Mouse (Mus musculus): ENCODE results near the gene Fam49a. TPM values are rescaled to one million over a fixed set of nuclear protein-coding genes. Genes with fewer than 3 reads are reported as not detected.
A peak's percentile ranks its signal among the peaks of the same experiment; 100 is the strongest.

Gene Fam49a
- polyA plus RNA-seq, 1 experiment = 1.6 TPM

DNA sequence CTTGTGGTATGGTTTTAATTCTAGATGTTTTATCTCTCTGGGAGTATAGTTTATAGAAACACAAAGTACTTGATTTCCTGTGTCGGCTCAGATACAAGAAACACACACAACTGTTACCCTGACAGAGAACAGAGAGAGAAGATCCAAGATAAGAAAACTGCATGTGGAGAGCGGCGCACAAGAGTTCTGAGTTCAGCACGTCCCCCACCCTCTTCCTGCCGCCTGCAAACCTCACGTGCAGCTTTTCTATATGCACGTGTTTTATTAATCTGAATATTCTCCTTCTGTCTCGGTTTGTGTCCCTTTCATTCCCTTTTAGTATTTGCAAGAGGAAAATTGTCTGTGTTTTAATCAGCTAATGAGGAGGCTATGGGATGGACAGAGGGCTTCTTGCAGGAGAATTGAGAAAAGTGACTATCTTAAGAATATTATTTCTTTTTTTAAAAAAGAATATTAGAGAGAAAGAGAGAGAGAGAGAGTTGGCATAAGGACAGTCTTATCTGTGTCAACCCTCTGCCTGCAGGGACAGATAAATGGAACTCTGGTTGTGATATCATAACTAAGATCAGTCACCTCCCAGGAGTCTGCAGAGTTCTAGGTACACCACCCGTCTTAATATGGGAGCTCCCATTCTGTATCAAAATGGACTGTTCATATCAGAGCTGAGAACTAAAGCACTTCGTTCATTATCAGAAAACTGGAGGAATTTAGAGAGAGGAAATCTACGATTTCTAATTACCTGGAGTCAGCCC is 111.3 kb downstream of the Fam49a start:
- Histone ChIP-seq H3K4me1 (no peaks in the 10 kb centered on the region), H3K4me3 (replicated peaks) (no peak overlapping the region), H3K36me3 (replicated peaks; ENCODE audit: low read length) (no peaks in the 10 kb centered on the region), H3K27me3 (replicated peaks) (no peaks in the 10 kb centered on the region), H3K9me3 (no peaks in the 10 kb centered on the region)
- TF ChIP-seq FLI1 (IDR thresholded peaks at IDR 0.05; ENCODE audit: low read length) = no peak
- no peak for TF ChIP-seq GATA1 (IDR thresholded peaks at IDR 0.05; ENCODE audit: borderline replicate concordance, low read length)

DNA sequence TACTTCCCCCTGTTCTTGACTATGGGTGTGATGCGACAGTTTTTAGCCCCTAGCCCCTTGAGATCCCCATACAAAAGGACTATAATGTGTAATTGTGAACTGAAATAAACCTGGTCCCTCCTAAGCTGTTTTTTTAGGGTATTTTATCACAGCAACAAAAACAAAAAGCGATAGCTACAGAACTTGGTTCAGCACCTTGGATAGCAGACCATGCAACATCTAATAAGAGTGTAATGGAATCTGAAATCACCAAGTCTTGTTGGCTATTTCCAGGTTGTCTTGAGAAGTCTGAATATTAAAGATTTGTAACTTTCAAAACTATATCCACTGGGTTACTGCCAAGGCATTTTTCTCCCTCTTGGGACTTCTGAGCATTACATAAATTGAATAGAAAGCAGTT is 117.1 kb downstream of the Fam49a start:
- no peaks in the 10 kb centered on the region for H3K27me3 ChIP-seq (replicated peaks)
- no peaks in the 10 kb centered on the region for H3K9me3 ChIP-seq
- TF ChIP-seq GATA1 (IDR thresholded peaks at IDR 0.05; ENCODE audit: borderline replicate concordance, low read length) (no peak), FLI1 (IDR thresholded peaks at IDR 0.05; ENCODE audit: low read length) (no peak)
- no peak overlapping the region for H3K4me3 ChIP-seq (replicated peaks)
- H3K4me1 ChIP-seq = no peaks in the 10 kb centered on the region
- H3K36me3 ChIP-seq (replicated peaks; ENCODE audit: low read length) = no peaks in the 10 kb centered on the region

DNA sequence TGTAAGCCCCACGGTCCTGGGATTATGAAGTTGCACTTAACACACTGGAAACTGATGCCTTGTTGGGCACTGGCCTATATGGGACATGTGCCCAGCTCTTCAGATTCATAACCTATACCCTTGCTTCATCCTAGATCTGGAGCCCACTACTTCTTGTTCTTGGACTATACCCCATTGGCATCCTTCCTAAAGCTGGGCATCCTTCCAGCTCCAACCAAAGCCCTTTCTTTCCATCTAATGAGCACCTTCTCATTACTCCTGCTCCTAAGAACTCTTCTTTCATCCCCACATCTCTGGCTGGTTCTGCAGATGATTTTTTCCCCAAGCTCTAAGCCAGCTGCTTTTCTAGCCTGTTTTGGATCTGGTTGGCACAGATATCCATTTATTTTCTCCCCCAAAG is 127.3 kb downstream of the Fam49a start:
- H3K27me3 ChIP-seq (replicated peaks) = no peaks in the 10 kb centered on the region
- H3K36me3 ChIP-seq (replicated peaks; ENCODE audit: low read length) = no peaks in the 10 kb centered on the region
- TF ChIP-seq GATA1 (IDR thresholded peaks at IDR 0.05; ENCODE audit: borderline replicate concordance, low read length) (no peak), FLI1 (IDR thresholded peaks at IDR 0.05; ENCODE audit: low read length) (no peak)
- H3K4me3 ChIP-seq (replicated peaks) = no peak overlapping the region
- H3K4me1 ChIP-seq = peaks cover 4% of the 10 kb centered on the region; the same call in 1 of the 2 replicates
- H3K9me3 ChIP-seq = no peaks in the 10 kb centered on the region

DNA sequence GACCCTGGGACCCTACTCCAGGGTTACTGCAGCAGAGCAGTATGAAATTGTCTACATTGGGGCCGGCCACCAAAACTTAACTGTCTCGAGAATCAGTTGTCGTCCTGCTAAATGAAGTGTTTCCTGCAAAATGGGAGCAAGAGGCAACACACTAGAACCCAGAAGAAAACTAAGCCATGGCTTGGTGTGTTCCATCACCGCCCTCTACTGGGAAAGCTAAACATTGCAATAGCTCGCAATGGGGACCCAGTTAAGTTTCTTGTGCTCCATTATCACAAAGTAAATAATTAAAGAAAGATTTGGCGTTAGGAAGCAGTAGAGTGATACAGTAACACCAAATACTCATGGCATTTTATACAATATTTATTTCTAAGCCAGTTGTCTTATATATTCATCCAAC is 134.3 kb downstream of the Fam49a start:
- Histone ChIP-seq H3K4me1 (peaks cover 5% of the 10 kb centered on the region), H3K4me3 (replicated peaks) (no peak overlapping the region), H3K9me3 (no peaks in the 10 kb centered on the region), H3K36me3 (replicated peaks; ENCODE audit: low read length) (no peaks in the 10 kb centered on the region), H3K27me3 (replicated peaks) (peaks cover 3% of the 10 kb centered on the region)
- TF ChIP-seq FLI1 (IDR thresholded peaks at IDR 0.05; ENCODE audit: low read length) (no peak), GATA1 (IDR thresholded peaks at IDR 0.05; ENCODE audit: borderline replicate concordance, low read length) (no peak)

DNA sequence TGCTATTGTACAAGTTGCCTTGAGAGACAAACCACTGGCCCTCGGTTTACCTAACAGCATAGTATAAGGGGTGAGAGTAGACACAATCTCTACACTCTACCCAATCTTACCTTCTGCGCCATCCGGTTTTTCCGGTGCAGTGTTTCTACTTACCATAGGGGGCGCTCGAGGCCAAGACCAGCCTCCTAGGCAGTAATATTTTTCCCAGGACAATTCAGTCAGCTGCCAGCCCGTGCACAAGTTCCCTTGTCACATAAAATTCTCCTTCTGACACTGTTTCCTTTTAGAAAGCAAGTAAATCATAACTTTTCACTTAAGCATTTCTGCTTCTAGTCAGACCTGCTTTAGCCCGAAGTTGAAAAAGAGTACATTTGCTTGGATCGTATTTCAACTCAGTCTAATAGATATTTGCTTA is 139.1 kb downstream of the Fam49a start:
- TF ChIP-seq GATA1 (IDR thresholded peaks at IDR 0.05; ENCODE audit: borderline replicate concordance, low read length) = no peak
- TF ChIP-seq FLI1 (IDR thresholded peaks at IDR 0.05; ENCODE audit: low read length) = no peak
- Histone ChIP-seq H3K27me3 (replicated peaks) (peaks cover 3% of the 10 kb centered on the region), H3K4me3 (replicated peaks) (no peak overlapping the region), H3K4me1 (peaks cover 30% of the 10 kb centered on the region), H3K36me3 (replicated peaks; ENCODE audit: low read length) (peaks cover 2% of the 10 kb centered on the region), H3K9me3 (no peaks in the 10 kb centered on the region)

DNA sequence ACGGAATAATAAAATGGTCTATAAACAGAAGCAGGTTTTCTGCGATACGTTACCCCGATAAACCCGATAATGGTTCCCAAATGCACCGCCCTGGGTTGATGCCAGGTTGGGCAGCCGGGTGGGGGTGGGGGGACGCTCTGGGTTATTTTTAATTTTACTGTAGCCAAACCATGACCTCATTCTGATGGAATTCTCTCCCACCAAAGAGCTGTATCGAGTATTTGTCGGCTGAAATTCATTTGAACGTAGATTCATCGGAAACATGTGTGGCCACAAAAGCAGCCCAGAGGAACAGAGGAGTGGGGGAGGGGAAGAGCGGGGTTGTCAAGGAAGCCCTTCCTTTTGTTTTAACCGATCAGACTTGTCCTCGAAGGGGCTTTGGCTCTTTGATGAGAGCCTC is 139.6 kb downstream of the Fam49a start:
- TF ChIP-seq GATA1 (IDR thresholded peaks at IDR 0.05; ENCODE audit: borderline replicate concordance, low read length) (no peak), FLI1 (IDR thresholded peaks at IDR 0.05; ENCODE audit: low read length) (no peak)
- H3K4me3 ChIP-seq (replicated peaks) = no peak overlapping the region
- peaks cover 30% of the 10 kb centered on the region for H3K4me1 ChIP-seq
- peaks cover 2% of the 10 kb centered on the region for H3K36me3 ChIP-seq (replicated peaks; ENCODE audit: low read length)
- H3K27me3 ChIP-seq (replicated peaks) = peaks cover 3% of the 10 kb centered on the region
- H3K9me3 ChIP-seq = no peaks in the 10 kb centered on the region

DNA sequence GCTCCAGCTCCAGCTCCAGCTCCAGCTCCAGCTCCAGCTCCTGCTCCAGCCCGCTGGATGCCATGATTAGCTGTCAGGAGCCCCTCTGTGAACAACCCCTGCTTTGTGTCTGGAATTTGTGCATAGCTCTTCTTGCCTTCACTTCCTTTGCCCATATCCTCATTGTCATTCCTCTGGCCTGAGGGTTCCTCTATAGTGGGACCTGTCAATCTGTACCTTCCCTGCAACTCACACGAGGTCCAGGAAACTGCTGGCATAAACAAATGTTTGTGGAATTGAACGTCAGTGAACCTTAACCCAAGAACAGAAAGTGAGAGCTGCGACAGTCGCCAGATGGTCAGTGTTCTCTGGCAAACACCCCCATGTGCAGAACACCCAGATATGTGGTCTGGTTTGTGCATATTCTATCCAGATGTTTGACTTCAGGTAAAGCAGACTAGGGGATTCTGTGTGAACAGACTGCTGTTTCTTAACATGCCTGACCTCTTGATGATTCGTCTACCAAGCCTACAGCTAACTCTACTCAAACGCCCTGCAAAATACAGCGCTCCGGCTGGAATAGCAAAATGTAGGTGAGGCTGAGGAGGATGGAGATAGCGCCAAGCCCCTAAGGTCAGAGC is 143.7 kb downstream of the Fam49a start:
- TF ChIP-seq GATA1 (IDR thresholded peaks at IDR 0.05; ENCODE audit: borderline replicate concordance, low read length) = no peak
- TF ChIP-seq FLI1 (IDR thresholded peaks at IDR 0.05; ENCODE audit: low read length) = no peak
- H3K4me1 ChIP-seq = peaks cover 34% of the 10 kb centered on the region
- H3K27me3 ChIP-seq (replicated peaks) = no peaks in the 10 kb centered on the region
- peaks cover 6% of the 10 kb centered on the region for H3K36me3 ChIP-seq (replicated peaks; ENCODE audit: low read length)
- H3K9me3 ChIP-seq = no peaks in the 10 kb centered on the region
- H3K4me3 ChIP-seq (replicated peaks) = no peak overlapping the region

DNA sequence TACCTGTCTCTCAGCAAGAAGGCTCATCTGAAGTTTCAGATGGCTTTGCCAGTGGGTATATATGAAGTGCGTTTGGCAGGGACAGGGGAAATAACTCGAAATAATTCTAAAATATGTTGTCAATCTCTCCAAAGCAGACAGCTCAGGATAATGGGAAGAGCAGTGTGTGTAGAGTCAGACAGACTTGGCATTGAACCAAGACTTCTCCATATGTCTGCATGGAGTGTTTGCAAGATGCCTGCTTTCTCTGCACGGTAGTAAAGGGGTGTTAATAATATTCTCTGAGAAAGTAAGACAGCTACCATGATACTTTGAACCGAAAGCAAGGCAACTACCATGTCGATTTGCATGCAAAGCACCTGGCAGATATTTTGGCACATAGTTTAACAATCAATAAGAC is 147.1 kb downstream of the Fam49a start:
- peaks cover 28% of the 10 kb centered on the region for H3K4me1 ChIP-seq
- no peak overlapping the region for H3K4me3 ChIP-seq (replicated peaks)
- H3K27me3 ChIP-seq (replicated peaks) = no peaks in the 10 kb centered on the region
- peaks cover 7% of the 10 kb centered on the region for H3K36me3 ChIP-seq (replicated peaks; ENCODE audit: low read length)
- TF ChIP-seq FLI1 (IDR thresholded peaks at IDR 0.05; ENCODE audit: low read length) = no peak
- no peak for TF ChIP-seq GATA1 (IDR thresholded peaks at IDR 0.05; ENCODE audit: borderline replicate concordance, low read length)
- H3K9me3 ChIP-seq = no peaks in the 10 kb centered on the region

DNA sequence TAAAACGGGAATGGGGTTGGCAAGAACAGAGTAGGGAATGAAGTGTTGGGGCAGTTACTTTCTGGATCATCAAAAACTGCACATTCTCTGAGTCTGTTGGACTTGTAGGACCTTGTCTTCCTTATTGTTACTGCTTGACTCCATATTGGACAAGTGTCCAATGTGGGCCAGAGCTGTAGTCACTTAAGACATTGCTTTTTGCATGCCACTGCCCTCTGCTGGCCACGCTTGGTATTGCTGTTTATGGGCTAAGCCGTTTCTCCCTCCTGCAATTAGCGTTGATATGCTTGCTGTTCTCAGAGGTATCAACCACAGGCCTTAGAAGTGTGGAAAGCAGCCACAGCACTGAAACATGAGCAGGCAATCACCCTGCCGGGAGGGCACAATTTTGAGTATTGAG is 150.7 kb downstream of the Fam49a start:
- peaks cover 46% of the 10 kb centered on the region for H3K4me1 ChIP-seq
- no peak for TF ChIP-seq GATA1 (IDR thresholded peaks at IDR 0.05; ENCODE audit: borderline replicate concordance, low read length)
- no peak for TF ChIP-seq FLI1 (IDR thresholded peaks at IDR 0.05; ENCODE audit: low read length)
- H3K9me3 ChIP-seq = no peaks in the 10 kb centered on the region
- no peaks in the 10 kb centered on the region for H3K27me3 ChIP-seq (replicated peaks)
- H3K36me3 ChIP-seq (replicated peaks; ENCODE audit: low read length) = peaks cover 36% of the 10 kb centered on the region
- H3K4me3 ChIP-seq (replicated peaks) = no peak overlapping the region

DNA sequence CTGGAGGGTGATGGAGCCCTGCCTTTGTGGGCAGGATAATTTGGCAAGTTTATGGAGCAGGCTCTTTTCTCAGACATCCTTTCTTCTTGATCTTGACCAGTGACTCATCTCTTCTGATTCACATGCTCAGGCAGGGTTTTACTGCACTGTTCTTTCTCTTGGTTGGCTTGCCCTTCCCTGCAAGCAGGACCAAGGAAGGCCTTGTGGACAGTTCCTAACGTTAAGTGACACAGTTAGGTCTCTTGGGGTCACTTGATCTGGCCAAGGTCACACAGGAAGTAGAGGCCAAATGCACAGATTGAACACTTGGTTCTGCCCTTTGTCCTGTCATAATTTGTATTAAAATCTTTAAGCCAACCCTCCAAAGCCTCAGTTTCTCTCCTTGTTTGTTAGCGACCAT is 158.5 kb downstream of the Fam49a start:
- Histone ChIP-seq H3K4me3 (replicated peaks) (peak overlapping the region; percentile 12), H3K9me3 (no peaks in the 10 kb centered on the region)

More for the DNA sequence above, 158.5 kb downstream of the Fam49a start:
- peaks cover 73% of the 10 kb centered on the region for H3K4me1 ChIP-seq
- H3K27me3 ChIP-seq (replicated peaks) = no peaks in the 10 kb centered on the region
- peaks cover 79% of the 10 kb centered on the region for H3K36me3 ChIP-seq (replicated peaks; ENCODE audit: low read length)
- TF ChIP-seq FLI1 (IDR thresholded peaks at IDR 0.05; ENCODE audit: low read length) (no peak), GATA1 (IDR thresholded peaks at IDR 0.05; ENCODE audit: borderline replicate concordance, low read length) (no peak)

Measured in megakaryocyte, embryonic 14.5 days (primary cell).